Mouse (Mus musculus) mature B cell (primary cell): ENCODE results near the gene Trim46.

Experiments
- in situ Hi-C: fragments of 300-500 bp; cut with MboI; formaldehyde crosslinking; loops from 2 replicates; pipeline ENCODE4 v1.14.3; 2019

Trim46 gene

GRCm38 (mm10) chr3:89246261-89247100 is at the start of gene Trim46:
Trim46 (minus strand) TSS chr3:89246309.
- in situ Hi-C loops: loop anchor here (5.0 kb wide), 1 partner anchor 51 kb away; no protein-coding TSS in a partner anchor

DNA sequence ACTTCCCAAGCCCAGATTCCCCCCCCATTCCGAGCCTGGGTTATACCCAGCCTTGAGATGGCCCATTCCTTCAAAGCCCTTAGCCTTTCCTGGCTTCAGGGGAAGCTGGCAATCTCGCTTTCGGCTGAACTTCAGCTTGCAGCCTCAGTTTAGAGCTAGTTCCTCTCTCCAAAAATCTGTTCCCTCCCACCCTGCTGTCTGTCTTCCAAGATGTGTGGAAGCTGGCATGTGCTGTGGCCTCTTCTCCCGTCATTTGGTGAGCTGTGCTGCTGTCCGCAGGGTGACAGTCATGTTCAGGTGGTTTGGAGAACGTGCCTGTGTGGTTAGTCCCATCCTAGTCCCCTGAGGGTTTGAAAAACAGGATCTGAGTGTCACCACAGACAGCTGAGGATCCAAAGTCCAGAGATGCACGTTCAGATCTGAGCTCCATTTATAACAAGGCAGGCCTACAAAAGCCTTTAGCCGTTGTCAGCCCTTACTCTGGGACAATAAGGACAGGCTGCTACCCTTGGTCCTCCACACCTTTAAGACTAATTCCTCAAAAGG is 49.6 kb upstream of the Trim46 start:
- in situ Hi-C loops: loop anchor here (5.0 kb wide), 1 partner anchor 48 kb away; the partner anchor contains the start of genes Krtcap2 and Trim46

DNA sequence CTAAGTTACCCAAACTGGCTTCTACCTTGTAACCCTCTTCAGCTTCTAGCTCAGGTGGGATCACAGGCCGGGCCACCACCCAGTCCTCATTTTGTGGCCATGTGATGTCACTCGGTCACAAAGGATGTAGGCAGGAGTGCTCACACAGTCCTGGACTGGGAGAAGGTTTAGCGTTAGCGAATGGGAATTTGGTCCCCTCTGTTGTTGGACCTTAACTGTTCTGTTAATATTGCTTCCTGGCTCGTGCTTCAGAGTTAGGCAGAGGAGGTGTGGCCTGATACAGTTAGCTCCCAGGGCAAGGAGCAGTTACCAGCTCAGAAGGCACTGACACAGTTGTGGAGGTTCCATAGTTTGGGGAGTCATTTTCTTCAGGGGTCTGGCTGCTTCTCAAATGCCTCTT is 48.1 kb upstream of the Trim46 start:
- in situ Hi-C loops: no loop called here

- in situ Hi-C loops: no loop called here
Observed at GRCm38 (mm10) chr3:89293247-89293918, 47.3 kb upstream of the Trim46 start.

GRCm38 (mm10) chr3:89292303-89292702 is 46.2 kb upstream of the Trim46 start:
- in situ Hi-C loops: no loop called here

DNA sequence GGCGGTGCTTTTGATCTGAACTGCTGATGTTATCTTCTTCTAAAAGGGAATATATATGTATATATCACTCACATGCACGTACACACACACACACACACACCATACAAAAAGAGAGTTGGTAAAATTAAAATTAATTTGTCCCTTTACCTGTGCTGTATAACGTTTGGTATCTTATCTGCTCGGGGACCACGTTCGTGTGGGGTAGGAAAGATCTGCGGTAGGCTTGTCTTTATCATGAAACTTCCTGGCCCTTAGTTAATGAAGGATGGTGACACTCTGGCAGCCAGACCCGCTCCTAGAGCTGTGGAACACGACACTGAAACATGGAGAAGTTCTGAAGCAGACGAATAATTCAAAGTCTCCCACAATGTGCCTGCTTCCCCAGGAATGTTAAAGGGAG is 45.8 kb upstream of the Trim46 start:
- in situ Hi-C loops: no loop called here

GRCm38 (mm10) chr3:89288503-89288928 is 42.4 kb upstream of the Trim46 start:
- in situ Hi-C loops: no loop called here

GRCm38 (mm10) chr3:89287286-89287685 is 41.2 kb upstream of the Trim46 start:
- in situ Hi-C loops: no loop called here

- in situ Hi-C loops: no loop called here
Observed at GRCm38 (mm10) chr3:89285526-89285925, 39.4 kb upstream of the Trim46 start.

DNA sequence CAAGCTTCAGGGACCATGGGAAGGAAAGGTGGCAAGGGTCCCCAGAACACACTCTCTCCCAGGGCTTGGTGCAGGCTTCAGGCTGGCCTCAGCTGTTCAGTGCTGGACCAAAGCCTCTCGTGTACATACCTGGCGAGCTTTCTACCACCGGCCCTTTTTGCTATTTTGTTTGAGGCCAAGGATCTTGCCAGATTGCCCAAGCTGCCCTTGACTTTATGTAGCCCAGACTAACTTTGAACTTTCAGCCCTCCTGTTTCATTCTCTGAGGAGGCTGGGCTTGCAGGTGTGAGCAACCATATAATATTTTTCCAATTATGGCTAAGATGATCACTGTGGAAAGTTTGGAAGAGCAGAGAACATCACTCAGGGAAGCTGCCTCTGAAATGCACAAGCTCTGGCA is 38.2 kb upstream of the Trim46 start:
- in situ Hi-C loops: no loop called here

GRCm38 (mm10) chr3:89282291-89282643 is 36.2 kb upstream of the Trim46 start:
- in situ Hi-C loops: no loop called here

GRCm38 (mm10) chr3:89281579-89282290 is 35.6 kb upstream of the Trim46 start:
- in situ Hi-C loops: no loop called here

DNA sequence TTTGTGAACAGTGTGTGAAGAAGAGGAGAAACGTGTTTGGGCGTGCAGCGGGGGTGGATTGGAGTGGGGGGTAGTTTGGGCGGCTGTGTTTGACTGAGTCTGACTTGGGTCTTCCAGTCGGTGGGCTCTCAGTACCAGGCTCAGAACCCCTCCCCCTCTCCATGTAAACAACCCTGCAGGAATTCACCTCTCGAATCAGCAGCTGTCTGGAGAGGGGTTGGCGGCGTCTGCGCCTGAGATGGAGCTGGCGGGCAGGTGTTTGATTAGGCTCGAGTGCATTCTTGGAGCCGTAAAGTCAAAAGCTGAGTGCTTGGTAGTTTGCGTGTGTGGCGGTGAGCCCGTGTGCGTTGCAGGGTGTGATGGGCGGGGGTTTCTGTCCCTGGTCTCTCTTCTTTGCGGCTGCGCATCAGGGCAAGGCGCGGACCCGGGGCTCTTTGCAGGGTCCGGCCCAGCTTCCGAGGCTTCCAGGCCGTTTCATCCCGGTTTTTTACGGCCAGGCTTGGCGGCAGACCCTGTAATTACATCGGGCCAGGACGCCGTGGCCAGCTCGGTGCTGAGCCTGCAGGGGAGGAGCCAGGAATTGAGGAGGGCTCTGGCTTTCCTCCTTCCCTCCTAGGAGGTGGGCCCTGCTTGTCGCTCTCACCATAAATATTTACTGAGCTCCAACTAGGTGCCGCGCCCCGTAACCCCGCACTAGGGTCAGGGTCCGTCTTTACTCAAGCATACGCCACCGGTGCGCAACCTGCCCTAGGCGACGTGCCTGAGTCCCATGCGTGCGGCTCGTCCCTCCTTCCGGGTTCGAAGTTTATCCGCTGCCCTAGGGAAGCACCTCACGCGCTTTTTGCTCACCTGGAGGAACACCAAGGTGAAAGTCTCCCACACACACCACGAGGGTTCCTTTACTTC is 34.8 kb upstream of the Trim46 start, which contains the start of gene Efna1:
Efna1 (minus strand) TSS at position 537 of the 906 bp plus-strand sequence.
- in situ Hi-C loops: no loop called here

DNA sequence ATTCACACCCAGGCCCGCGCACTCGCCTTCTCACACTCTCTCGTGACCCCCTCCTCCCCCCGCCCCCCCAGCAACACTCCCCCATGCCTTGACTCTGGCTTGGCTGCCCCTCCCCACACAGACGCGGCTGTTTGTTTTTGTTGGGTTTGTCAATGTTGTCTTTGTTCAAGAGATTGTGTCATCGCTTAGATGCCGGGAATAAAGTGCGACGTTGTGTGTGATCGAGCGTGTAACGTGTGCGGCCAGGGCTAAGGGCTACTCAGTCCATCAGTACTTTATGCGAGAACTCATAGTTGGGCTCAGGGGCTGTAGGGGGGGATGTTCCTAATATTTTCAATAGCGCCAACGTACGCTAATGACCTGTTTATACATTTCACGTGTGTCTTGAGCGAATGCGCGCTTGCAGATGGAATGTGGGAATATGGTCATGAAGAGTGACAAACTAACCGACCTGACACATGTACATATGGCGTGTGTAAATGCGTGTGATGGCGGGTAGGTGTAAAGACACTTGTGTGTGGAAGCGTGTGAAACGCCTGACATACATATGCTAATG is 34.0 kb upstream of the Trim46 start:
- in situ Hi-C loops: no loop called here

DNA sequence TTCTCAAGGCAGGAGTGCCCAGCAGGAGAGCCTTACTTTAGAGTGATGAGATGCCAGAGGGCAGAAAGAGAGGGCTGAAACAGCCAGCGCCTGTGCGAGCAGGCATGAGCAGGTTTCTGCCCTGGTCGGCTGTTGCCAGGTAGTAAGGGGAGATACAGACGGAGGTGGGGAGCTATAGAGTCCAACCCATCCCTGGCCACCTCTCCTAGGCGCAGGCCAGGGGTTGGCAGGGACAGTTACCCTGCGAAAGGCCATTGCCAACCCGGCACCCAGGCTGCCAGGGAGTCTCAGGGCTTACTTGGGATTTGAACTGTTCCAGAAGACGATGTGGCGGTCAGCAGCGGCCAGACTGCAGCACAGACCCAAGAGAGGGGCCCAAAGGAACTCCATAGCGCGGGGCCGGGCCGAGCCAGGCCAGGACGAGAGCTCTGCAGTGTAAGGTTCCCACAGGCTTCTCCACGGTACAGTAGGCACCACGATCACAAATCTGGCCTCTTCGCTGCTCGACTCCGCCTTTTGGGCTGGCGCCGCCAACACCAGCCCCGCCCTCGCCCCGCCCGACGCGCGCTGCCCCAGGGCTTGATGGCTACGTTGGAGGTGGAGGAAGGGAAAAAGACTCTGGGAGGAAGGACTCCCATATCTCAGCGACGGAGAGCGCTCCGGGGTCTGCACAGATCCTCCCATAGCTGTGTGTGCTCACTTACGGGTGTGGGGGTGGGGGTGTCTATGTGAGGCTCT is 33.2 kb upstream of the Trim46 start:
- in situ Hi-C loops: no loop called here

GRCm38 (mm10) chr3:89278643-89279042 is 32.5 kb upstream of the Trim46 start:
- in situ Hi-C loops: no loop called here

DNA sequence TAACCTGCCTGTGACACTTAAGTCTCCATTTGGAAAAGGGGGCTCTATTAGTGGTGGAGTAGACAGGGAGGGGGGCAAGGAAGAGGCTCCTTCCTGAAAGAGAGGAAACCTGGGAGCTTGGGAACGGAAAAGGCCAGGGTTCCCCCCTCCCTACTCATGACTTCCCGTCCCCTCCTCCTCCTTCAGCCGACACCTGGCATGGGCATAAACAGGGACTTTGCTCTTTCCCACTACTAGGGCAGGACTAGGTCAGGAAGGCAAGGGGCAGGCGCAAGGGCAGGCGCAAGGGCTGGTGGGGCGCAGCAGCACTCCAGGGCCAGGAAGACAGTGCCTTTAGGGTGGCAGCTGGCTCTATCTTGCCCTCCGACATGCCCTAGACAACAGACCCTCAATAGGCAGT is 32.0 kb upstream of the Trim46 start:
- in situ Hi-C loops: no loop called here

DNA sequence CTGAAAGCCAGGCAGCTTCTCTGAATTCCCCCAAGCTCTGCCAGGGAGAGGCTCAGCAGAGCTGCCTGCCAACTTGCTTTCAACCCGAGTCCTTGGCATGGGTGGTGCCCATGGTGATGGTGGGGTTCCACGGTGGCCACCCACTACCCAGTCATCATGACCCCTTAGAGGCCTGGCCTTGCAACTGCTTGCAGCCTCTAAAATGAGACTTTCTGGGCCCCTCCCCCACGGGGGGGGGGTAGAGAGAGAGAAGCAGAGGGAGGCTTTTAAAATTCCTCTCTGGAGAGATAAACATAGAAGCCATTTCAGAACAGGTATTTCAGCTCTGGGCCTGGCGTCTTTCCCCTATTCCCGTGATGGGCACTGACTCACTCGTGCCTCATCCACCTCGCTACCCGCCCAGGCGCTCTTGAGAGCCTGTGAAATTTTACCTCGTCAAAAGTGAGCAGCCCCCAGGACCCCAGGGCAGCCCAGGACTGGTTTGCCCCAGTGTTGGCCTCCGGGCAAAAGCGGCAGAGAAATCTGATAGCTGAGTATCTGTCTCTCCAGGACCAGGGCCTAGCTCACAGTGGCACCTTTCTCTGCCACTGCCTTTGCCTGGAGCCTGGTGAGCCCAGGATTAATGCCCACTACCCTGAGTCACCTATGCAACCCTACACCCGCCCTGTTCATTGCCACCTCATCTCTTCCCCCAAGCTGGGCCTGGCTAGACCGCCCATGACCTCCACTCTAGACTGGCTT is 31.3 kb upstream of the Trim46 start:
- in situ Hi-C loops: no loop called here

- in situ Hi-C loops: no loop called here
Observed at GRCm38 (mm10) chr3:89276061-89276460, 30.0 kb upstream of the Trim46 start.
